16 mouse cellular contexts compared by ENCODE assay signal in genomic region chr2:163348677-163349076, GRCm38 (mm10). TPM values are rescaled to one million over a fixed set of nuclear protein-coding genes. Genes with fewer than 3 reads are reported as not detected.
A peak's percentile ranks its signal among the peaks of the same experiment; 100 is the strongest.
DNase-seq lines count a peak whose midpoint lies in the region; ATAC-seq and TF ChIP-seq lines count a peak whose summit lies in the region.
"Had no signal": no experiment of that assay in that cellular context is flagged by ENCODE, and none has a peak within 500 bp of the region (broad histone marks: within the 10 kb centered on the region; RNA-seq: fewer than 3 reads in every experiment).

No protein-coding gene starts in this region.

- ATAC-seq in heart, embryonic 16.5 days (replicated peaks; ENCODE audit: extremely low read depth, insufficient read depth, low FRiP score), result no peak
- no peak for ATAC-seq in forebrain, embryonic 14.5 days
- ATAC-seq: liver, postnatal 0 days had no signal

- 0 out of 2 replicates have a peak, but pooled peaks cover 2% of the 10 kb centered on the region for H3K9me3 ChIP-seq in heart, embryonic 16.5 days (replicated peaks; ENCODE audit: control insufficient read depth, low read length)
- no peaks in the 10 kb centered on the region for H3K9me3 ChIP-seq in forebrain, embryonic 14.5 days (replicated peaks; ENCODE audit: control insufficient read depth, low read length)
- H3K9me3 ChIP-seq: hindbrain, embryonic 15.5 days had no signal

- H3K9ac ChIP-seq in heart, embryonic 16.5 days (ENCODE audit: low read length), result 0 out of 2 replicates have a peak overlapping the region, but pooled peaks have one; percentile 33
- no peak overlapping the region for H3K9ac ChIP-seq in forebrain, embryonic 14.5 days (ENCODE audit: low read length)
- H3K9ac ChIP-seq: hindbrain, embryonic 15.5 days; liver, postnatal 0 days had no signal

- 76% methylated on average over 7 of the region's 7 CpGs for WGBS in heart, embryonic 16.5 days
- 69% methylated on average over 7 of the region's 7 CpGs for WGBS in small intestine, adult 2 months
- WGBS in forebrain, embryonic 14.5 days, result 79% methylated on average over 7 of the region's 7 CpGs

- H3K4me2 ChIP-seq in heart, embryonic 16.5 days (ENCODE audit: low read depth, low read length), result no peak overlapping the region
- no peak overlapping the region for H3K4me2 ChIP-seq in forebrain, embryonic 14.5 days (ENCODE audit: low read length)
- H3K4me2 ChIP-seq: hindbrain, embryonic 15.5 days had no signal

- H3K27ac ChIP-seq in gastrocnemius, adult 2 months, result peak overlapping the region; percentile 92
- peak overlapping the region; percentile 37 for H3K27ac ChIP-seq in heart, embryonic 16.5 days (ENCODE audit: low read length)
- H3K27ac ChIP-seq in embryonic fibroblast, embryonic 13.5 days (ENCODE audit: insufficient read depth, low read length), result peak overlapping the region; percentile 99
- peak overlapping the region; percentile 27; the same call in 1 of the 2 replicates for H3K27ac ChIP-seq in small intestine, adult 2 months (ENCODE audit: insufficient read depth, low read depth, low read length)
- no peak overlapping the region for H3K27ac ChIP-seq in forebrain, embryonic 14.5 days (ENCODE audit: low read depth, low read length)
- H3K27ac ChIP-seq: hindbrain, embryonic 15.5 days had no signal

- no peaks in the 10 kb centered on the region for H3K27me3 ChIP-seq in heart, embryonic 16.5 days (ENCODE audit: control insufficient read depth, insufficient read depth, low read length)
- H3K27me3 ChIP-seq in small intestine, adult 2 months (ENCODE audit: control insufficient read depth, insufficient read depth, low read length), result no peaks in the 10 kb centered on the region
- H3K27me3 ChIP-seq in forebrain, embryonic 14.5 days (replicated peaks; ENCODE audit: control insufficient read depth, insufficient read depth, low read length), result 0 out of 2 replicates have a peak, but pooled peaks cover 3% of the 10 kb centered on the region

- intact Hi-C loops in gastrocnemius, adult 2 months (cut with DNase I), result no loop called here

- no peak for TF ChIP-seq CTCF in gastrocnemius, adult 2 months (IDR thresholded peaks at IDR 0.05)
- no peak for TF ChIP-seq CTCF in embryonic fibroblast, embryonic 13.5 days (IDR thresholded peaks at IDR 0.05; ENCODE audit: borderline replicate concordance, insufficient read depth, low read length)
- no peak for TF ChIP-seq CTCF in small intestine, adult 2 months (IDR thresholded peaks at IDR 0.05; ENCODE audit: extremely low read depth, insufficient read length, insufficient replicate concordance, low read depth, low read length)

- peaks cover 4% of the 10 kb centered on the region for H3K36me3 ChIP-seq in heart, embryonic 16.5 days (ENCODE audit: control insufficient read depth, insufficient read depth)
- no peaks in the 10 kb centered on the region for H3K36me3 ChIP-seq in small intestine, adult 2 months (ENCODE audit: control insufficient read depth, insufficient read depth, low read length)
- H3K36me3 ChIP-seq in forebrain, embryonic 14.5 days (ENCODE audit: control insufficient read depth, insufficient read depth, low read length), result no peaks in the 10 kb centered on the region
- H3K36me3 ChIP-seq: hindbrain, embryonic 15.5 days had no signal

- DNase-seq in gastrocnemius, adult 2 months, result peak; percentile 57
- no peak for DNase-seq in gastrocnemius, postnatal 4 days (ENCODE audit: low spot score in 2 of 2)
- DNase-seq in heart, adult 8-10 months (ENCODE audit: low spot score), result no peak
- no peak for DNase-seq in forebrain, embryonic 14.5 days (ENCODE audit: low spot score)
- DNase-seq in layer of hippocampus, adult 9-11 months, result no peak
- DNase-seq: adrenal gland, postnatal 10 days; cerebellum, adult 18-20 months; cerebellum, postnatal 14 days; kidney, adult 18-20 months; kidney, postnatal 4 days; liver, postnatal 0 days had no signal

- TF ChIP-seq POLR2A in embryonic fibroblast, embryonic 13.5 days (IDR thresholded peaks at IDR 0.05; ENCODE audit: low read depth, low read length), result no peak
- TF ChIP-seq POLR2A in small intestine, adult 2 months (IDR thresholded peaks at IDR 0.05; ENCODE audit: low read depth, low read length), result no peak

- H3K4me3 ChIP-seq in gastrocnemius, adult 2 months, result peak overlapping the region; percentile 45
- H3K4me3 ChIP-seq in heart, embryonic 16.5 days (ENCODE audit: low read length), result no peak overlapping the region
- no peak overlapping the region for H3K4me3 ChIP-seq in embryonic fibroblast, embryonic 13.5 days (ENCODE audit: insufficient read depth, low read length)
- H3K4me3 ChIP-seq in small intestine, adult 2 months (ENCODE audit: low read depth, low read length), result no peak overlapping the region
- H3K4me3 ChIP-seq in forebrain, embryonic 14.5 days (ENCODE audit: low read depth, low read length), result no peak overlapping the region
- H3K4me3 ChIP-seq: hindbrain, embryonic 15.5 days had no signal

- H3K4me1 ChIP-seq in heart, embryonic 16.5 days (ENCODE audit: control insufficient read depth, insufficient read depth, low read length), result peaks cover 63% of the 10 kb centered on the region
- peaks cover 26% of the 10 kb centered on the region for H3K4me1 ChIP-seq in embryonic fibroblast, embryonic 13.5 days (ENCODE audit: control insufficient read depth, insufficient read depth, low read length)
- H3K4me1 ChIP-seq in small intestine, adult 2 months (ENCODE audit: control insufficient read depth, insufficient read depth, insufficient read length, low read length), result no peaks in the 10 kb centered on the region
- no peaks in the 10 kb centered on the region for H3K4me1 ChIP-seq in forebrain, embryonic 14.5 days (ENCODE audit: control insufficient read depth, insufficient read depth, low read length)

RNA-seq across cellular contexts. Expression of gene Jph2, which starts 49.1 kb away (rescaled TPM):
- total RNA-seq in gastrocnemius, adult 2 months (2021), result 100 to 1,000 TPM; 424 to 437 TPM
- 100 to 1,000 TPM; 166 to 199 TPM for total RNA-seq in gastrocnemius, postnatal 4 days (2021)
- 38.5 and 43.2 TPM in 2 replicates for polyA plus RNA-seq in heart, embryonic 16.5 days (2015; fragmentation: Nextera tagmentation; extraction: Ambion mirVana)
- total RNA-seq in heart, adult 8-10 months (2022), result 100 to 1,000 TPM; 423 to 464 (median 433) TPM
- 33.0 and 50.9 TPM in 2 replicates for polyA plus RNA-seq in embryonic fibroblast, embryonic 13.5 days (2011; ENCODE audit: insufficient read length, low read depth, missing spikeins)
- 20.6 and 28.7 TPM in 2 replicates for polyA plus RNA-seq in small intestine, adult 2 months (2012; rRNA removed)
- 0.08 and 0.15 TPM in 2 replicates for polyA plus RNA-seq in forebrain, embryonic 14.5 days (2014; fragmentation: Nextera tagmentation; extraction: Ambion mirVana)
- total RNA-seq: hematopoietic stem cell, adult 5-6 weeks had no signal

Comparison
In these comparisons a context has a peak if more than half of its experiments do, and no peak if none do; other contexts are left out.
1. RNA of gene Jph2, which starts 49.1 kb away (polyA plus RNA-seq): 38.5 to 43.2 TPM in heart, embryonic 16.5 days, 33.0 to 50.9 TPM in embryonic fibroblast, embryonic 13.5 days and 20.6 to 28.7 TPM in small intestine, adult 2 months; 0.08 to 0.15 TPM in forebrain, embryonic 14.5 days; every median in the first group is over 10 times any median in the second.